Mouse (Mus musculus): Measurements from ENCODE around the gene Nupl1. TPM values are rescaled to one million over a fixed set of nuclear protein-coding genes. Genes with fewer than 3 reads are reported as not detected.

The Nupl1 gene
- under 1 TPM in 1 of 2 experiments, not detected in 1; 0.17 TPM for total RNA-seq (2021)

DNA sequence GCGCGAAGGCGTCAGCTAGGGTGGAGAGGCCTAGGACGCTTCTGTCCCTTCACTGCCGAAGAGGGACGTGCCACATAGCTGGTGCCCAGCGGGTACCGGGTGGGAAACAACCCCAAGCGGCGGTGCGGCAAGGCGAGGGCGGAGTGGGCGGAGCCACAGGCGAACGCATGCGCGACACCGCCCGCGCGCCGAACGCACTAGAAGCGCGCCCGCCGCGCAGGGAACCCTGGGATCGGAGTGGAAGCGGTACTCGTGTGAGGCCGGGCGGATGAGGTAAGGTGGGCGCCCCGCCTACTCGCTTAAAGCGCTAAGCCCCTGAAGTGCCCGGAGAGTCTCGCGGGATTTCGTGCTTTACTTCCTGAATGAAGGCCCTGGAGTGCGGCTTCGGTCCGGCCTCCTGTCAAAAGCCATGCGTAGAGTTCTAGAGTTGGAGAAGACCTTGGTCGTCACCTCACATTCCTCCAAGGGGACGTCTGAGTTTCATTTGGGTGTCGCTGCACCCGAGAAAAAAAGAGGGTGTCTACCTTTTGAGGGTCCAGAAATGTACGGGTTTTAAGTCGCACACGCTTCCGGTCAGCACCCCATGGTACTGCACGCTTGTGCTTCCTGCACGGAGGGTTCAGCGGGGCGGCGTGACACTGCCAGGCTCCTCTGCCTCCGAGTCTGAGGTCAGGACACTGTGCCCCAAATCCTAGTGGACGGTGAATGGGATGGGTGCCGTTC is at the start of gene Nupl1, which contains the start of gene Gm49336:
Gene Nupl1, minus strand, starts transcription at position 151 of the 723 bp plus-strand sequence.
Gene Gm49336, minus strand, starts transcription at position 227 of the 723 bp plus-strand sequence.
- peak; percentile 98 to 100 for DNase-seq (ENCODE audit: extremely low spot score in 1 of 2, low spot score in 2 of 2)
- intact Hi-C loops (cut with DNase I), result loop anchor here (10.0 kb wide), 1 partner anchor 443 kb away; no protein-coding TSS in a partner anchor

GRCm38 (mm10) chr14:60301024-60301423 is 49.8 kb upstream of the Nupl1 start:
- intact Hi-C loops (cut with DNase I), result loop anchor here (5.0 kb wide), 1 partner anchor 81 kb away; no protein-coding TSS in a partner anchor
- DNase-seq (ENCODE audit: extremely low spot score in 1 of 2, low spot score in 2 of 2), result no peak

DNA sequence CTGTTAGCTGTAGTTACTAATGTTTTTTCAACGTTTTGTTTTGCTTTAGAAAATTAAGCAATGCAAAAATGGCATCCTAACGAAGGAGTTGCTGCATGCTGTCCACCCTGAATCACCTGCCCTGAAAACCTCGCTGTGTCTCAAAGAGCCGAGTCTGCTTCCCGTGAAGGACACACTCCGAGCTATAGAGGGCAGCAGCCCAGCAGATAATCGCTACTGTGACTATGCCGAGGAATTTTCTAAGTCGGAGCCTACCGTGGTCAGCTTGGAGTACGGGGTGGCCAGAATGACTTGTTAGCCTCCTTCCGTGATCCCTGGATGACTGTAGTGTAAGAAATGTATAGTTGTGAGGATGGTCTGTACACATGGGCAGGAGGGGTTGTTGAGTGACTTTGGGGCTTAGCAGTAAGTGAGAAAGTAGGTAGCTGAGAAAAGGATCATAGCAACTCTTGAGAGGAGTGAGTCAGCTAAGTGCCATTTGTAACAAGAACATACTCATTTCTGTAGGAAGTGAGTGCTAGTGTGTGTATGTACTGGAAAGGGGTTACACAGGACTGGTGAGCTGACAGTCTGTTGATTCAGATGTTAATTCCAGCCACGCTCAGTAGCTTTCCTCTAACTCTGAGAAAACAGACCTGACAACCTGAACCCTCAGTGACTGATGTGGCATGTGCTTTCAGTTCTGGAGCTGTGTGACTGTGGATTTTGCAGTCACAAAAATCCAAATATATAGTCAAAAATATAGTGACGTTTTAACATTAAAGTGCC is 49.2 kb upstream of the Nupl1 start:
- no peak for DNase-seq (ENCODE audit: extremely low spot score in 1 of 2, low spot score in 2 of 2)
- intact Hi-C loops (cut with DNase I), result loop anchor here (5.0 kb wide), 1 partner anchor 82 kb away; no protein-coding TSS in a partner anchor

DNA sequence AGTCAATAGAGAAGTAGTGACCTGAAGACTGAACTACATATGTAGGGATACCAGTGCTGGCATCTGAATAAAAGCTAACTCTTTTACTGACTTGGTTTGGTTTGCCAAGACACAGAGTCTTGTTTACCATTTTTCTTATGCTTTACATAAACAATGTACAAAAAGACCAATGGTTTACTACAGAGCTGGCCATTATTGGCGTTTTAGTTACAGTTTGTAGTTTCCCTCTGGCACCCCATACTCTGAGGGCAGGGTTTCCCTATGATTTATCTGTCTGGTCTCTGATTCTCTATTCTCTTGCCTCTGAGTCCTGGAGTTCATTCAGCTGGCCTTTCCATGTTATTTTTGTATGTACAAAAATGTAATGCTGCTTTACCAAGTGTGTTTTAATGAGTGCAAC is 44.3 kb upstream of the Nupl1 start:
- intact Hi-C loops (cut with DNase I), result no loop called here
- DNase-seq (ENCODE audit: extremely low spot score in 1 of 2, low spot score in 2 of 2), result no peak

GRCm38 (mm10) chr14:60290363-60290762 is 39.1 kb upstream of the Nupl1 start:
- DNase-seq (ENCODE audit: extremely low spot score in 1 of 2, low spot score in 2 of 2), result no peak
- intact Hi-C loops (cut with DNase I), result no loop called here

- intact Hi-C loops (cut with DNase I), result no loop called here
- DNase-seq (ENCODE audit: extremely low spot score in 1 of 2, low spot score in 2 of 2), result no peak
Measured at GRCm38 (mm10) chr14:60286194-60286863, 35.1 kb upstream of the Nupl1 start.

- no peak for DNase-seq (ENCODE audit: extremely low spot score in 1 of 2, low spot score in 2 of 2)
- intact Hi-C loops (cut with DNase I), result no loop called here
Measured at GRCm38 (mm10) chr14:60275301-60276276, 24.4 kb upstream of the Nupl1 start.

GRCm38 (mm10) chr14:60273346-60273745 is 22.1 kb upstream of the Nupl1 start:
- no peak for DNase-seq (ENCODE audit: extremely low spot score in 1 of 2, low spot score in 2 of 2)
- intact Hi-C loops (cut with DNase I), result no loop called here

- intact Hi-C loops (cut with DNase I), result no loop called here
- DNase-seq (ENCODE audit: extremely low spot score in 1 of 2, low spot score in 2 of 2), result no peak
Measured at GRCm38 (mm10) chr14:60269333-60269732, 18.1 kb upstream of the Nupl1 start.

- intact Hi-C loops (cut with DNase I), result no loop called here
- DNase-seq (ENCODE audit: extremely low spot score in 1 of 2, low spot score in 2 of 2), result peak; percentile 94 to 95
Measured at GRCm38 (mm10) chr14:60264990-60265876, 14.0 kb upstream of the Nupl1 start, which contains the start of gene Mtmr6. TSS of gene Mtmr6 (plus strand) at chr14:60265228.

- no peak for DNase-seq (ENCODE audit: extremely low spot score in 1 of 2, low spot score in 2 of 2)
- intact Hi-C loops (cut with DNase I), result no loop called here
Measured at GRCm38 (mm10) chr14:60262316-60262715, 11.1 kb upstream of the Nupl1 start.

GRCm38 (mm10) chr14:60257851-60258250 is 6.6 kb upstream of the Nupl1 start:
- intact Hi-C loops (cut with DNase I), result loop anchor here (10.0 kb wide), 1 partner anchor 437 kb away; no protein-coding TSS in a partner anchor
- no peak for DNase-seq (ENCODE audit: extremely low spot score in 1 of 2, low spot score in 2 of 2)

DNA sequence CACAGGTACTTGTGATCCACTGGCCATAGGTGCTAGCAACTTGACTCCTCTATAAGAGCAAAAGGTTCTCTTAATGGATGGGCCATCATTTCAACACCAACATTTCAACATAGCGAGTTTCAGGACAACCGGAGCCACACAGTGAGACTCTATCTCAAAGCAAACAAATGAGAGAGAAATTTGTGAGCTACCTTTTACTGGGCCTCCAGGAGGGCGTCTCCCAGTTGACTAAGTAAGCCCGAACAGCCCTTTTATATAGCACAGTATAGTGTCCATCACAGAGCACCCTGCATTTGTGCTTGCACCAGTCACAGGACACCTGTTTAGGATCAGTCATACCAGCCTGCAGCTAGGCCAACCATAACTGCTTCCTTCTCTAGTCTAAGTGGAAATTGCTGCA is 5.9 kb upstream of the Nupl1 start:
- DNase-seq (ENCODE audit: extremely low spot score in 1 of 2, low spot score in 2 of 2), result no peak
- intact Hi-C loops (cut with DNase I), result loop anchor here (10.0 kb wide), 1 partner anchor 438 kb away; no protein-coding TSS in a partner anchor

GRCm38 (mm10) chr14:60256356-60256755 is 5.1 kb upstream of the Nupl1 start:
- intact Hi-C loops (cut with DNase I), result loop anchor here (10.0 kb wide), 1 partner anchor 438 kb away; no protein-coding TSS in a partner anchor
- no peak for DNase-seq (ENCODE audit: extremely low spot score in 1 of 2, low spot score in 2 of 2)

DNA sequence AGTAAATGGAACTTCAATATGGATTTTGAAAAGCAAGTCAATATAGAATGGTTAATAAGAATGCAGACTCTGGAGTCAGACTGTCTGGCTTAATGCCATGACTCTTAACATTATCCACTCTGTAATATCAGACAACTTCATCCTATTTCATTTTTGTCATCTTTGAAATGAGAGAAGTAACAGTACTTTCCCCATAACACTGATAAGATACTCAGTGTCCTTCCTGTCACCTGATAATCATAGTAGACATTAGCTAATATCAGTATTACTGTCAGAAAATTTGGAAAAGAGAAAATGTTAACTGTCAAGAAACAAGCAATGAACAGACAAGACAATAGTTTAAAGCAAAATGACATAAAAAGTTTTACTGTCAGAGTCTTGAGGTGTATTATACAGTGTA is 3.5 kb upstream of the Nupl1 start:
- DNase-seq (ENCODE audit: extremely low spot score in 1 of 2, low spot score in 2 of 2), result no peak
- intact Hi-C loops (cut with DNase I), result loop anchor here (10.0 kb wide), 1 partner anchor 440 kb away; no protein-coding TSS in a partner anchor

DNA sequence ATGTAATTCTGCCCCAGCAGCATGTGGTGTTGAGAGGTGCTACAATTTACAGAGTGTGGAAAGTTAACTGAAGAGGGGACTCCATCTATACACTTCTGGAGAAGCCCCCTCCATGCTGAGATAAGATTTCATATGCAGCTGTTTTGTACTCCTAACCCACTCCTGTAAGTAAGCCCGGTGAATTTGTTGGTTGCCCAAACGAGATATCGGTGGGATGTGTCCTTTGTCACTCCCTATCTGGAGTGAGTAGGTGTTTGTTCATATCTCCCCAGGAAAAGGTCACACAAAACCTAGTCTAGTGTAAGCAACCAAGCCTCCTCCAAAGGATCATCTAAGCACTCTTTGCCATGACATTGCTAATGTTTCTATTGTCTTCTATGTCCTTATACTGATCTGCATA is 2.2 kb upstream of the Nupl1 start:
- intact Hi-C loops (cut with DNase I), result loop anchor here (10.0 kb wide), 1 partner anchor 441 kb away; no protein-coding TSS in a partner anchor
- no peak for DNase-seq (ENCODE audit: extremely low spot score in 1 of 2, low spot score in 2 of 2)

All from left cerebral cortex, postnatal 10 days (tissue).